Mouse (Mus musculus) CH12.LX (cell line): Measurements from ENCODE around the gene Samd4. TPM values are rescaled to one million over a fixed set of nuclear protein-coding genes. Genes with fewer than 3 reads are reported as not detected.

ENCODE experiments used
- DNase-seq: peaks from one replicate; pipeline ENCODE4 v3.0.0-alpha.2; 2013; ENCODE audit errors: extremely low read depth
- H3K27ac ChIP-seq: 2 replicates; pipeline ENCODE4 v1.5.1; 2012; ENCODE audit warnings: low read depth, mild to moderate bottlenecking, control low read depth, moderate library complexity; ENCODE audit not compliant: insufficient read depth
- H3K27me3 ChIP-seq: replicated peaks from 2 replicates; pipeline ENCODE3; 2012; ENCODE audit warnings: inconsistent platforms
- H3K36me3 ChIP-seq, 2 experiments: replicated peaks in 1 of 2; 2 replicates each; pipeline versions ENCODE3 to v1.6.1; 2012; ENCODE audit warnings: inconsistent platforms in 1 of 2, low read length in 1 of 2, mild to moderate bottlenecking in 1 of 2, mixed read lengths in 1 of 2, moderate library complexity in 1 of 2; ENCODE audit not compliant: control insufficient read depth in 1 of 2, insufficient read depth in 1 of 2
- H3K4me1 ChIP-seq, 2 experiments: 2 replicates each; pipeline ENCODE4 v1.6.1; 2012; ENCODE audit warnings: inconsistent platforms in 1 of 2, moderate library complexity in 1 of 2; ENCODE audit not compliant: insufficient read depth in 2 of 2, control insufficient read depth in 1 of 2
- H3K4me2 ChIP-seq: 2 replicates; pipeline ENCODE4 v1.6.1; 2012; ENCODE audit warnings: low read depth, mild to moderate bottlenecking, control low read depth; ENCODE audit not compliant: poor library complexity, insufficient read depth, severe bottlenecking
- H3K4me3 ChIP-seq, 3 experiments: fragments of 150-350 bp in 1 of 3; sonication (generic) in 1 of 3; replicated peaks in 1 of 3; 2 replicates each; pipeline versions ENCODE3 to v1.5.1; 2011 to 2012; ENCODE audit warnings: low read depth in 2 of 3, low read length in 2 of 3, mild to moderate bottlenecking in 2 of 3, moderate library complexity in 2 of 3, control low read depth in 1 of 3, improper control_type of control experiment in 1 of 3, inconsistent platforms in 1 of 3, mixed read lengths in 1 of 3; ENCODE audit not compliant: poor library complexity in 1 of 3
- H3K79me2 ChIP-seq: replicated peaks from 2 replicates; pipeline ENCODE4 v1.6.1; 2012; ENCODE audit warnings: mild to moderate bottlenecking, moderate library complexity; ENCODE audit not compliant: control insufficient read depth, poor library complexity, insufficient read depth, severe bottlenecking; ENCODE audit errors: extremely low read depth
- H3K9ac ChIP-seq: 2 replicates; pipeline ENCODE4 v1.6.1; 2012; ENCODE audit warnings: low read depth, mild to moderate bottlenecking, control low read depth, moderate library complexity; ENCODE audit not compliant: insufficient read depth
- H3K9me3 ChIP-seq: replicated peaks from 2 replicates; pipeline ENCODE3; 2012; ENCODE audit warnings: low read length, inconsistent platforms, mixed read lengths
- CTCF ChIP-seq, 2 experiments: IDR thresholded peaks in 1 of 2; conservative IDR thresholded peaks in 1 of 2; 2 replicates each; pipeline ENCODE4 v1.5.1; 2011 to 2012; ENCODE audit warnings: low read depth in 2 of 2, low read length in 2 of 2, improper control_type of control experiment in 1 of 2, inconsistent platforms in 1 of 2, mild to moderate bottlenecking in 1 of 2, moderate library complexity in 1 of 2
- EP300 ChIP-seq: IDR thresholded peaks from 2 replicates; pipeline ENCODE4 v1.6.1; 2011; ENCODE audit warnings: low read length, improper control_type of control experiment
- ETS1 ChIP-seq: conservative IDR thresholded peaks from 2 replicates; pipeline ENCODE4 v1.6.1; 2012; ENCODE audit warnings: low read depth, mild to moderate bottlenecking, inconsistent platforms, low read length, improper control_type of control experiment, moderate library complexity
- HCFC1 ChIP-seq: IDR thresholded peaks from 2 replicates; pipeline ENCODE4 v1.6.1; 2012; ENCODE audit warnings: low read depth, mild to moderate bottlenecking, inconsistent platforms, low read length, improper control_type of control experiment
- IRF4 ChIP-seq: IDR thresholded peaks from 2 replicates; pipeline ENCODE4 v1.6.1; 2014; ENCODE audit warnings: low read depth, mild to moderate bottlenecking, inconsistent platforms, low read length, improper control_type of control experiment
- JUN ChIP-seq: IDR thresholded peaks from 2 replicates; pipeline ENCODE4 v1.6.1; 2011; ENCODE audit warnings: low read depth, mild to moderate bottlenecking, low read length, improper control_type of control experiment, moderate library complexity; ENCODE audit not compliant: insufficient read depth
- JUND ChIP-seq: conservative IDR thresholded peaks from 2 replicates; pipeline ENCODE4 v1.6.1; 2011; ENCODE audit warnings: low read depth, low read length, improper control_type of control experiment
- MAFK ChIP-seq: IDR thresholded peaks from 2 replicates; pipeline ENCODE4 v1.6.1; 2011; ENCODE audit warnings: low read length, improper control_type of control experiment; ENCODE audit not compliant: insufficient replicate concordance
- MAX ChIP-seq: IDR thresholded peaks from 2 replicates; pipeline ENCODE4 v1.6.1; 2011; ENCODE audit warnings: low read length, improper control_type of control experiment
- MEF2A ChIP-seq: IDR thresholded peaks from 2 replicates; pipeline ENCODE4 v1.6.1; 2014; ENCODE audit warnings: low read depth, mild to moderate bottlenecking, inconsistent platforms, low read length, improper control_type of control experiment, borderline replicate concordance
- MYC ChIP-seq: IDR thresholded peaks from 2 replicates; pipeline ENCODE4 v1.6.1; 2011; ENCODE audit warnings: low read depth, mild to moderate bottlenecking, improper control_type of control experiment, low read length
- NELFE ChIP-seq: IDR thresholded peaks from 2 replicates; pipeline ENCODE4 v1.6.1; 2011; ENCODE audit warnings: low read depth, low read length, improper control_type of control experiment
- PAX5 ChIP-seq: IDR thresholded peaks from 2 replicates; pipeline ENCODE4 v1.6.1; 2012; ENCODE audit warnings: low read length, inconsistent platforms, mixed read lengths
- RAD21 ChIP-seq: IDR thresholded peaks from 2 replicates; pipeline ENCODE4 v1.6.1; 2011; ENCODE audit warnings: low read depth, mild to moderate bottlenecking, low read length, improper control_type of control experiment, moderate library complexity
- RCOR1 ChIP-seq: conservative IDR thresholded peaks from 2 replicates; pipeline ENCODE4 v1.6.1; 2012; ENCODE audit warnings: low read depth, mild to moderate bottlenecking, inconsistent platforms, low read length, improper control_type of control experiment
- ZMIZ1 ChIP-seq: IDR thresholded peaks from 2 replicates; pipeline ENCODE4 v1.6.1; 2012; ENCODE audit warnings: low read depth, mild to moderate bottlenecking, inconsistent platforms, low read length, improper control_type of control experiment
- ZNF384 ChIP-seq: IDR thresholded peaks from 2 replicates; pipeline ENCODE4 v1.6.1; 2012; ENCODE audit warnings: low read depth, low read length, improper control_type of control experiment, inconsistent platforms
- dilution Hi-C: fragments of 300-500 bp; cut with MboI; formaldehyde crosslinking; loops from 2 replicates; pipeline ENCODE4 v1.14.3; 2020; ENCODE audit warnings: low sequenced_read_pairs; ENCODE audit not compliant: extremely low pct_unique_long_range_greater_than_20kb, extremely low pct_ligation_motif_present
- in situ Hi-C: fragments of 300-500 bp; cut with MboI; formaldehyde crosslinking; loops from 3 replicates; pipeline ENCODE4 v1.14.3; 2019; ENCODE audit warnings: low sequenced_read_pairs, low pct_ligation_motif_present, low pct_unique_long_range_greater_than_20kb, mixed read lengths
- polyA plus RNA-seq: library from polyadenylated mRNA; unstranded; fragments of >175 nt; gene quantifications from 2 replicates; pipeline ENCODE4 v1.2.1, GENCODE M21; 2012; ENCODE audit warnings: low read depth; ENCODE audit not compliant: insufficient read length
- total RNA-seq, 2 experiments: library from RNA; depleted of rRNA; stranded (reverse); fragments of 300-350 nt in 1 of 2; fragments of >200 nt in 1 of 2; gene quantifications; 2 replicates each; pipeline ENCODE4 v1.2.3; 2012 to 2014

Samd4 gene
- total and polyA plus RNA-seq, 3 experiments: 0.64 to 4.6 (median 1.5) TPM

- H3K36me3 ChIP-seq: no peaks in the 10 kb centered on the region
- H3K27ac ChIP-seq: no peak overlapping the region
- TF ChIP-seq RAD21 (no peak), EP300 (peak; percentile 58; the same call in 1 of the 2 replicates), MEF2A (peak; percentile 51; the same call in 1 of the 2 replicates), PAX5 (no peak), NELFE (no peak), MYC (no peak), JUN (no peak), IRF4 (peak; percentile 59; the same call in 1 of the 2 replicates), ZNF384 (peak; percentile 91)
- in situ Hi-C loops: no loop called here
- DNase-seq: peak; percentile 29
- no peak overlapping the region for H3K4me3 ChIP-seq
- no peak overlapping the region for H3K9ac ChIP-seq
- no peaks in the 10 kb centered on the region for H3K27me3 ChIP-seq
- H3K9me3 ChIP-seq: no peaks in the 10 kb centered on the region
- H3K4me2 ChIP-seq: peak overlapping the region; percentile 17; the same call in 1 of the 2 replicates
- dilution Hi-C loops: no loop called here
- H3K79me2 ChIP-seq: no peaks in the 10 kb centered on the region
- peaks cover 2 to 22% of the 10 kb centered on the region in 2 experiments; a peak in 2 of 4 replicates for H3K4me1 ChIP-seq
Measured at GRCm38 (mm10) chr14:46924422-46924821, 41.8 kb downstream of the Samd4 start.

DNA sequence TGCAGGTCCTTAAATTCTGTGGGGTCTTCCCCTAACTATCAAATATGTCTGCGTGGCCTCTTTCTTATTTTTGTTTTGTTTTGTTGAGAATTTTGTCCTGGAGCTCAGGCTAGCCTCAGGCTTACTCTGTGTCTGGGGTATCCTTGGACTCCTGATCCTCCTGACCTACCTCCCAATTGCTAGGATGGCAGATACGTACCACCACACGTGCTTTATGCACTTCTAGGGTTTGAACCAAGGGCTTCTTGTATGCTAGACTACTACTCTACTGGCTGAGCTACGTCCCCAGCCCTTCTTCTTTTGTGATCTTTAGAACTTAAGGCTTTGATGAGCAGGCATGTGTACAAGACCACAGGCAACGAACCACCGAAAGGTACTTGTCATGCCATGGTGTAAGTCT lies 45.9 kb downstream of the Samd4 start:
- in situ Hi-C loops: no loop called here

DNA sequence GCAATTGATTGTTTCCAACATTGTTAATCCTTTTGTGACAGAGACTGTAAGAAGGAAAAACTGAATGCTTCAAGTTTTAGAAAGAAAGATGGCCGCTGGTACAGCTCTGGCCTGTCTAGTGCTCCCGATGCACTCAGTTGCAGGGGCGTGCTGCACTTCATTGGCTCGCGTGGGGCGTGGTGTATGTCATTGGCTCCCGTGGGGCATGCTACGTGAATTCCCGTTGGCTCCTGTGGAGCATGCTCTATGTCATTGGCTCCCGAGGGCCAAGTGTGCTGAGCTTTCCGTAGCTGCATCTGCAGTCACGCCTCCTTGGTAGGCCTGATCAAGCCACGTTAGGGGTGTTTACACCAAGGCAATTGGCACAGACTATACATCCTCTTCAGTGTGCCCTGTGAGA lies 49.5 kb downstream of the Samd4 start:
- in situ Hi-C loops: no loop called here
- Histone ChIP-seq H3K4me2 (no peak overlapping the region), H3K4me3 (no peak overlapping the region), H3K27ac (no peak overlapping the region), H3K36me3 (no peaks in the 10 kb centered on the region), H3K9me3 (no peaks in the 10 kb centered on the region), H3K4me1 (0 out of 4 replicates have a peak, but pooled peaks cover 2 to 4% of the 10 kb centered on the region in 2 experiments), H3K9ac (no peak overlapping the region), H3K27me3 (no peaks in the 10 kb centered on the region), H3K79me2 (no peaks in the 10 kb centered on the region)
- dilution Hi-C loops: no loop called here
- DNase-seq: no peak
- no peak for TF ChIP-seq JUND
- TF ChIP-seq CTCF (conservative IDR thresholded peaks at IDR 0.05 in 1 of 2, IDR thresholded peaks at IDR 0.05 in 1 of 2; ENCODE audit: low read depth in 2 of 2, low read length in 2 of 2): no peak
- no peak for TF ChIP-seq ETS1
- TF ChIP-seq RCOR1: no peak
- TF ChIP-seq HCFC1: no peak
- no peak for TF ChIP-seq ZNF384
- TF ChIP-seq JUN: no peak

More for the DNA sequence above, 45.9 kb downstream of the Samd4 start:
- DNase-seq: no peak
- Histone ChIP-seq H3K27me3 (no peaks in the 10 kb centered on the region), H3K79me2 (no peaks in the 10 kb centered on the region), H3K4me2 (no peak overlapping the region), H3K4me1 (peaks cover 4 to 22% of the 10 kb centered on the region in 2 experiments; a peak in 2 of 4 replicates), H3K4me3 (no peak overlapping the region)
- dilution Hi-C loops: no loop called here
- TF ChIP-seq MAX (no peak), ZMIZ1 (no peak), MAFK (no peak), RCOR1 (no peak)
- TF ChIP-seq, all 38 proteins: peak for 0
- H3K9ac ChIP-seq: no peak overlapping the region
- no peaks in the 10 kb centered on the region for H3K36me3 ChIP-seq
- H3K27ac ChIP-seq: no peak overlapping the region
- no peaks in the 10 kb centered on the region for H3K9me3 ChIP-seq
